20 mouse cellular contexts compared by ENCODE assay signal in the genomic region with DNA sequence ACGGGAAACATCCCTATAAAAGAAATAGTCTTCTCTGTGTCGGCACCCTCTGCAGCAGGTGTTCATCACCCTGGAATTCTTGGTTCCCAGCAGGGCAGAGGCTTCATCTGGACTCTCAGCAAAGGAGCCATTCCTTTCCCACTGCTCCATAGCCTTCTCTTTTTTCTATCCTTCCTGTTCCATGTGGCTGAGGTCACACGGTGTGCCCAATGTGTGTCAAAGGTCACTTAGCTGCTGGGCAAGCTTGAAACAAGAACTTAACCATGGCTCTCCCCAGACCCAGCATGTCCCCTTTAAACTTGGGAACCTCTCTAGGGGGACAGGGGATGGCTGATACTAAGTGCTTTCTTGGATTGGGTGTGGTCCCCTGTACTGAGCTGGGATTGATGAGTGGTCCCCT.
DNase-seq lines count a peak whose midpoint lies in the region; ATAC-seq and TF ChIP-seq lines count a peak whose summit lies in the region.
"Had no signal": no experiment of that assay in that cellular context is flagged by ENCODE, and none has a peak within 500 bp of the region (broad histone marks: within the 10 kb centered on the region; RNA-seq: fewer than 3 reads in every experiment).

No protein-coding gene starts in this region.

- WGBS in heart, postnatal 0 days = 69% methylated on average over 3 of the region's 3 CpGs
- WGBS in kidney, embryonic 14.5 days = 62% methylated on average over 3 of the region's 3 CpGs
- 77% methylated on average over 3 of the region's 3 CpGs for WGBS in lung, postnatal 0 days
- WGBS in liver, postnatal 0 days (ENCODE audit: insufficient replicate concordance) = 67% methylated on average over 3 of the region's 3 CpGs

- no peak for DNase-seq in heart, postnatal 0 days (ENCODE audit: low spot score)
- DNase-seq in heart, postnatal 10 days = no peak
- no peak for DNase-seq in kidney, adult 18-20 months
- DNase-seq in lung, postnatal 0 days (ENCODE audit: low spot score) = no peak
- DNase-seq in lung, postnatal 25 days (ENCODE audit: low spot score) = no peak
- peak; percentile 26 for DNase-seq in liver, postnatal 0 days
- no peak for DNase-seq in spleen, postnatal 14 days (ENCODE audit: low spot score in 2 of 2)
- DNase-seq: adrenal gland, postnatal 25 days; cerebellum, adult 11-12 months; cerebellum, adult 9-10 months; cerebellum, postnatal 25 days; forebrain, postnatal 0 days; gastrocnemius, postnatal 25 days; heart, postnatal 14 days had no signal

- no peak overlapping the region for H3K27ac ChIP-seq in heart, postnatal 0 days (ENCODE audit: low read depth)
- no peak overlapping the region for H3K27ac ChIP-seq in kidney, embryonic 14.5 days (ENCODE audit: low read depth, low read length)
- no peak overlapping the region; the same call in 1 of the 2 replicates for H3K27ac ChIP-seq in lung, postnatal 0 days (ENCODE audit: low read length)
- H3K27ac ChIP-seq in liver, postnatal 0 days (ENCODE audit: low read depth) = no peak overlapping the region
- H3K27ac ChIP-seq: embryonic facial prominence, embryonic 10.5 days; forebrain, embryonic 13.5 days; heart, embryonic 13.5 days; hindbrain, postnatal 0 days had no signal

- no peak for TF ChIP-seq EP300 in heart, postnatal 0 days (IDR thresholded peaks at IDR 0.05; ENCODE audit: low read depth)
- no peak for TF ChIP-seq EP300 in lung, postnatal 0 days (IDR thresholded peaks at IDR 0.05)
- TF ChIP-seq EP300 in liver, postnatal 0 days (IDR thresholded peaks at IDR 0.05; ENCODE audit: low read depth) = no peak

- ATAC-seq in heart, postnatal 0 days (ENCODE audit: insufficient read depth, low read depth) = peak; percentile 17; the same call in 1 of the 2 replicates
- ATAC-seq in kidney, embryonic 14.5 days (ENCODE audit: low FRiP score, low TSS enrichment) = peak; percentile 38; the same call in 1 of the 2 replicates
- ATAC-seq in lung, postnatal 0 days = 0 out of 2 replicates have a peak, but pooled peaks have one; percentile 4
- ATAC-seq in liver, postnatal 0 days = peak; percentile 77
- ATAC-seq: forebrain, embryonic 13.5 days; forebrain, postnatal 0 days; hindbrain, postnatal 0 days had no signal

- no peaks in the 10 kb centered on the region for H3K36me3 ChIP-seq in heart, postnatal 0 days (replicated peaks; ENCODE audit: control insufficient read depth, insufficient read depth, low read length)
- no peaks in the 10 kb centered on the region for H3K36me3 ChIP-seq in kidney, embryonic 14.5 days (ENCODE audit: control insufficient read depth, insufficient read depth, low read length)
- H3K36me3 ChIP-seq in lung, postnatal 0 days (ENCODE audit: insufficient read depth, low read length) = no peaks in the 10 kb centered on the region
- no peaks in the 10 kb centered on the region for H3K36me3 ChIP-seq in liver, postnatal 0 days (replicated peaks; ENCODE audit: insufficient read depth, low read length)
- H3K36me3 ChIP-seq: embryonic facial prominence, embryonic 10.5 days; heart, embryonic 13.5 days; hindbrain, embryonic 13.5 days had no signal

- H3K4me1 ChIP-seq in heart, postnatal 0 days (ENCODE audit: control insufficient read depth, insufficient read depth) = peaks cover 11% of the 10 kb centered on the region
- H3K4me1 ChIP-seq in kidney, embryonic 14.5 days (ENCODE audit: control insufficient read depth, insufficient read depth, low read length) = peaks cover 4% of the 10 kb centered on the region; the same call in 1 of the 2 replicates
- peaks cover 19% of the 10 kb centered on the region; the same call in 1 of the 2 replicates for H3K4me1 ChIP-seq in lung, postnatal 0 days (ENCODE audit: insufficient read depth, low read depth, low read length)
- H3K4me1 ChIP-seq in liver, postnatal 0 days (ENCODE audit: insufficient read depth) = peaks cover 13% of the 10 kb centered on the region

- no peaks in the 10 kb centered on the region for H3K9me3 ChIP-seq in heart, postnatal 0 days (replicated peaks; ENCODE audit: control insufficient read depth, low read length)
- no peaks in the 10 kb centered on the region for H3K9me3 ChIP-seq in kidney, embryonic 14.5 days (ENCODE audit: control insufficient read depth, low read length)
- no peaks in the 10 kb centered on the region for H3K9me3 ChIP-seq in lung, postnatal 0 days (ENCODE audit: low read length)
- no peaks in the 10 kb centered on the region for H3K9me3 ChIP-seq in liver, postnatal 0 days (ENCODE audit: low read length)
- H3K9me3 ChIP-seq: embryonic facial prominence, embryonic 10.5 days; forebrain, embryonic 13.5 days; heart, embryonic 13.5 days; hindbrain, embryonic 13.5 days had no signal

- intact Hi-C loops in heart, postnatal 10 days (cut with DNase I) = no loop called here

- H3K27me3 ChIP-seq in heart, postnatal 0 days (ENCODE audit: control insufficient read depth, insufficient read depth, low read length) = no peaks in the 10 kb centered on the region
- H3K27me3 ChIP-seq in kidney, embryonic 14.5 days (ENCODE audit: control insufficient read depth, insufficient read depth, low read length) = no peaks in the 10 kb centered on the region
- no peaks in the 10 kb centered on the region for H3K27me3 ChIP-seq in lung, postnatal 0 days (replicated peaks; ENCODE audit: insufficient read depth, low read length)
- no peaks in the 10 kb centered on the region for H3K27me3 ChIP-seq in liver, postnatal 0 days (ENCODE audit: insufficient read depth, low read length)
- H3K27me3 ChIP-seq: forebrain, embryonic 13.5 days; hindbrain, embryonic 13.5 days had no signal

- TF ChIP-seq CTCF in heart, postnatal 0 days (IDR thresholded peaks at IDR 0.05; ENCODE audit: low read depth) = no peak
- no peak for TF ChIP-seq CTCF in lung, postnatal 0 days (IDR thresholded peaks at IDR 0.05)
- TF ChIP-seq CTCF in liver, postnatal 0 days (IDR thresholded peaks at IDR 0.05; ENCODE audit: low read depth) = no peak

- no peak overlapping the region for H3K9ac ChIP-seq in heart, postnatal 0 days (replicated peaks; ENCODE audit: low read depth, low read length)
- H3K9ac ChIP-seq in kidney, embryonic 14.5 days (ENCODE audit: low read depth, low read length) = no peak overlapping the region
- H3K9ac ChIP-seq in lung, postnatal 0 days (replicated peaks; ENCODE audit: low read depth) = no peak overlapping the region
- no peak overlapping the region for H3K9ac ChIP-seq in liver, postnatal 0 days (replicated peaks)
- H3K9ac ChIP-seq: forebrain, embryonic 13.5 days; forebrain, postnatal 0 days; heart, embryonic 13.5 days; hindbrain, embryonic 13.5 days had no signal

- H3K4me3 ChIP-seq in heart, postnatal 0 days (ENCODE audit: low read depth, low read length) = no peak overlapping the region
- H3K4me3 ChIP-seq in kidney, embryonic 14.5 days (ENCODE audit: low read length) = no peak overlapping the region
- H3K4me3 ChIP-seq in lung, postnatal 0 days (ENCODE audit: low read depth, low read length) = no peak overlapping the region
- H3K4me3 ChIP-seq in liver, postnatal 0 days (ENCODE audit: low read depth, low read length) = no peak overlapping the region
- H3K4me3 ChIP-seq: embryonic facial prominence, embryonic 10.5 days; forebrain, embryonic 13.5 days; heart, embryonic 13.5 days; hindbrain, embryonic 13.5 days had no signal

- H3K4me2 ChIP-seq in heart, postnatal 0 days (ENCODE audit: low read depth, low read length) = no peak overlapping the region
- no peak overlapping the region for H3K4me2 ChIP-seq in kidney, embryonic 14.5 days (replicated peaks; ENCODE audit: low read depth, low read length)
- H3K4me2 ChIP-seq in lung, postnatal 0 days (replicated peaks; ENCODE audit: low read depth, low read length) = no peak overlapping the region
- H3K4me2 ChIP-seq in liver, postnatal 0 days (ENCODE audit: low read depth, low read length) = no peak overlapping the region
- H3K4me2 ChIP-seq: forebrain, embryonic 13.5 days; heart, embryonic 13.5 days; hindbrain, embryonic 13.5 days had no signal

Comparison
In these comparisons a context has a peak if more than half of its experiments do, and no peak if none do; other contexts are left out.
1. ATAC-seq: peak in every context shown above with its lines; median percentile 77 in liver, postnatal 0 days; 38 in kidney, embryonic 14.5 days; 17 in heart, postnatal 0 days; 4 in lung, postnatal 0 days.